Mouse (Mus musculus) ZHBTc4 (cell line): ENCODE results near the gene Ccdc120.

ENCODE experiments used
- DNase-seq: peaks from one replicate; pipeline ENCODE4 v3.0.0-alpha.2; 2011; ENCODE audit warnings: low read depth, low spot score

Gene Ccdc120

GRCm38 (mm10) chrX:7696520-7696919 is 54.2 kb downstream of the Ccdc120 start:
- no peak for DNase-seq

DNA sequence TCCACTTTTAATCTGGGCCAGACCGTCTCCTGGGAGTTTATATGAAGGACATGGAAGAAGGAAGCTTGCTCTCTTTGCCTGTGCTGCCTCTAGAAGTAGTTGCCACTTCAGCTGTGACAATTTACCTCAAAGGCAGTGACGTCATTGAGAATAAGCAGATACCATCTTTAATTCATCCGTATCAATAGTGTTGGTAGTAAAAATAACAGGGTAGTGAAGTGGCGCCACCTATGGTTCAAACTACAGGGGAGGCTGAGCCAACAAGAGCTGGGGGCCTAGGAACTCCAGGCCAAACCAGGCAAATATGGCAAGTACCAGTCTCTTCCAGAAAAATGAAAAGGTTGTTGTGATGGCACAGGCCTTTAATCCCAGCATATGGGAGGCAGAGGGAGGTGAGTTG is 57.8 kb downstream of the Ccdc120 start:
- peak; percentile 63 for DNase-seq

DNA sequence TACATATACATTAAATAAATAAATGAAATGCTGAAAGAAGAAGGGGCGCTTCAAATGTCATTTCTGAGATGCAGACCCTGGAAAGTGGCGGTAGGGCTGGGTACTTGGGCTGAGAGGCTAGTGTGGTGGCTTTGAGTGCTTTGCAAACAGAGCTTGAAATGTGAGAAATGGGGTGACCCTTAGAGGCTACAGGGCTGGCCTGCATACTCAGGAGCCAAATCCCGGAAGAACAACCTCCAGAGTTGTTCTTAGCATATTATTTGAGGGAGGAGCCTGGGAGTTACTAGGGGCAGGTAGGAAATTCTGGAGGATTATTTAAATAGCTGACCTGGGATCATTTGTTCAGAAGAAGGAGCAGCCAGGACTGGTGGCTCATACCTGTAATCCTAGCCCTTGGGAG is 60.2 kb downstream of the Ccdc120 start:
- no peak for DNase-seq

- DNase-seq, result no peak
These were observed 62.4 kb downstream of the Ccdc120 start for GRCm38 (mm10) chrX:7688321-7688720.
